Mouse (Mus musculus) G1E (cell line): Measurements from ENCODE around the gene Hoxc11. TPM values are rescaled to one million over a fixed set of nuclear protein-coding genes. Genes with fewer than 3 reads are reported as not detected.

Experiments used
- ATAC-seq: 2 replicates; pipeline ENCODE4 v1.8.0; 2016; ENCODE audit warnings: mild to moderate bottlenecking; ENCODE audit not compliant: insufficient number of reproducible peaks, poor library complexity, low FRiP score, severe bottlenecking; ENCODE audit errors: extremely low read depth
- DNase-seq: peaks from one replicate; pipeline ENCODE4 v3.0.0; 2012; ENCODE audit warnings: low spot score
- H3K27me3 ChIP-seq: 2 replicates; pipeline ENCODE4 v1.6.1; 2012; ENCODE audit warnings: mild to moderate bottlenecking, low read length, inconsistent platforms; ENCODE audit not compliant: insufficient read depth
- H3K36me3 ChIP-seq: replicated peaks from 2 replicates; pipeline ENCODE3; 2012; ENCODE audit warnings: mild to moderate bottlenecking, inconsistent platforms
- H3K4me1 ChIP-seq: 2 replicates; pipeline ENCODE4 v1.6.1; 2012; ENCODE audit warnings: low read depth, low read length, inconsistent platforms, mixed read lengths; ENCODE audit not compliant: insufficient read depth
- H3K4me3 ChIP-seq: 2 replicates; pipeline ENCODE4 v1.5.1; 2012; ENCODE audit warnings: low read depth, mild to moderate bottlenecking, inconsistent platforms, low read length, moderate library complexity, mixed read lengths
- H3K9me3 ChIP-seq: replicated peaks from 2 replicates; pipeline ENCODE4 v1.6.1; 2012; ENCODE audit warnings: inconsistent platforms
- CTCF ChIP-seq: IDR thresholded peaks from 2 replicates; pipeline ENCODE4 v1.5.1; 2012; ENCODE audit warnings: low read depth, low read length, inconsistent platforms, mixed read lengths
- GATA1 ChIP-seq: IDR thresholded peaks from 2 replicates; pipeline ENCODE4 v1.6.1; 2012; ENCODE audit warnings: borderline replicate concordance, low read length, inconsistent platforms, mixed read lengths
- GATA2 ChIP-seq: IDR thresholded peaks from 2 replicates; pipeline ENCODE4 v1.6.1; 2012; ENCODE audit warnings: low read depth, low read length, inconsistent platforms, borderline replicate concordance
- POLR2AphosphoS5 ChIP-seq: IDR thresholded peaks from 2 replicates; pipeline ENCODE4 v1.6.1; 2012; ENCODE audit warnings: low read depth, low read length, inconsistent platforms; ENCODE audit not compliant: insufficient replicate concordance
- TAL1 ChIP-seq: conservative IDR thresholded peaks from 2 replicates; pipeline ENCODE4 v1.6.1; 2012; ENCODE audit warnings: low read depth, low read length, inconsistent platforms, mixed read lengths
- polyA plus RNA-seq: library from polyadenylated mRNA; stranded (reverse); fragments of >175 nt; gene quantifications from 2 replicates; pipeline ENCODE4 v1.2.3, GENCODE M21; 2012
- total RNA-seq, 2 experiments: library from RNA; stranded (forward) in 1 of 2; stranded (reverse) in 1 of 2; fragments of 200-1000 nt in 1 of 2; fragments of >200 nt in 1 of 2; fragmentation: Nextera tagmentation in 1 of 2; gene quantifications; 2 replicates each; pipeline ENCODE4 v1.2.3; 2014 to 2017

Hoxc11 gene
- total and polyA plus RNA-seq, 3 experiments, result 0.22 TPM; not detected in 2

- DNase-seq (peak; percentile 48), ATAC-seq (no peak)
- Histone ChIP-seq H3K4me1 (peaks cover 73% of the 10 kb centered on the region), H3K36me3 (peaks cover 6% of the 10 kb centered on the region), H3K4me3 (peak overlapping the region; percentile 44; the same call in 1 of the 2 replicates), H3K27me3 (peaks cover 44% of the 10 kb centered on the region), H3K9me3 (no peaks in the 10 kb centered on the region)
- peak; percentile 67 for TF ChIP-seq CTCF
- no peak for TF ChIP-seq POLR2AphosphoS5
These were observed 33.1 kb downstream of the Hoxc11 start for GRCm38 (mm10) chr15:102987124-102987833.

DNA sequence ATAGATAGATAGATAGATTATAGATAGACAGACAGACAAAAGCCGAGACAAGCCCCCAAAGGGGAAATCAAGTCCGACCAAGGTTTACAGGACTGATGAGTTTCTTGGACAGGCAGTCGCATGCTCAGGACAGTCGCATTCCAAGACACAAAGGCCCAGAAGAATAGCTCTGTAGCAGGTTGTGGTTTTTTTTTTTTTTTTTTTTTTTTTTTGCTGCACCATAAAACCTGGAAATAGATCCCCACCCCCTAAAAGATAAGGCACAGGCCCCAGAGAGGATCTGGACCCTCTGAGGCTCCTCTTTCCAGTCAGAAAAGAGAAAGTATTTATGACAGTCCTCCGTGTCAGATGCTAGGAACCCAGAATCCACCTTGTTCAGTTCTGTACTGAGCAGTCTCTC is 33.9 kb downstream of the Hoxc11 start:
- H3K36me3 ChIP-seq, result peaks cover 6% of the 10 kb centered on the region
- no peak for TF ChIP-seq GATA1
- no peaks in the 10 kb centered on the region for H3K9me3 ChIP-seq
- ATAC-seq (no peak), DNase-seq (no peak)
- H3K4me1 ChIP-seq, result peaks cover 75% of the 10 kb centered on the region
- H3K4me3 ChIP-seq, result no peak overlapping the region
- H3K27me3 ChIP-seq, result peaks cover 37% of the 10 kb centered on the region

DNA sequence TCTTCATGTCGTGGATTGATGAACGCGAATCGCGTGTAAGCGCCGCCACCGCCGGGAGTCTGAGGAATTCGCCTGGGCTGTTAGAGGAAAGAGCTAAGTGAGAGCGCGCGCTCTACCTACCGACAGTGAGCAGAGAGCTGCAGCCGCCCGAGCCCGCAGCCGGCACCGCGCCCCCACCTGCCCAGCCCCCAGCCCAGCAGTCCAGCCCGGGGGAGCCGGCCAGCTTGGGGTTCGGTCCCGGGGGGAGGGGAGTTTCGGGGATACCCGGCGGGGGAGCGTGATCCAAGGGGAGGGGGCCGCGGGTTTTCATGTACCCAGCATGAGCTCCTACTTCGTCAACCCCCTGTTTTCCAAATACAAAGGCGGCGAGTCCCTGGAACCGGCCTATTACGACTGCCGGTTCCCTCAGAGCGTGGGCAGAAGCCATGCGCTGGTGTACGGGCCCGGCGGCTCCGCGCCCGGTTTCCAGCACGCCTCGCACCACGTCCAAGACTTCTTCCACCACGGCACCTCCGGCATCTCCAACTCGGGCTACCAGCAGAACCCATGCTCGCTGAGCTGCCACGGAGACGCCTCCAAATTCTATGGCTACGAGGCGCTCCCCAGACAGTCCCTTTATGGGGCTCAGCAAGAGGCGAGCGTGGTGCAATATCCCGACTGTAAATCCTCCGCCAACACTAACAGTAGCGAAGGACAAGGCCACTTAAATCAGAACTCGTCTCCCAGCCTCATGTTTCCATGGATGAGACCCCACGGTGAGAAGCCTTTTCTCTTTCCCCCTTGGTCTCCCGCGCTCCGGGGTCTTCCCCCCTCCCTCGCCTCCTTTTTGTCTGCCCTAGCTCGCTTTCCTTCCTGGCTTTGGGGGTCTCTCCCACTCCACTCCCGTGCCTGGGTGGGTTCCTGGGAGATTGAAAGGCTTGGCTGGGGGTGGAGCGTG is 36.5 kb downstream of the Hoxc11 start, which contains the start of gene Hoxc8:
Hoxc8 (plus strand) TSS at position 147 of the 937 bp plus-strand sequence.
- no peaks in the 10 kb centered on the region for H3K9me3 ChIP-seq
- DNase-seq (no peak), ATAC-seq (no peak)
- no peaks in the 10 kb centered on the region for H3K36me3 ChIP-seq
- H3K4me3 ChIP-seq, result peak within 1 kb of the TSS; percentile 73
- TF ChIP-seq TAL1 (no peak), POLR2AphosphoS5 (no peak), GATA1 (no peak), CTCF (no peak), GATA2 (no peak)
- H3K27me3 ChIP-seq, result peaks cover 20% of the 10 kb centered on the region
- H3K4me1 ChIP-seq, result peaks cover 81% of the 10 kb centered on the region

GRCm38 (mm10) chr15:102991782-102992181 is 37.6 kb downstream of the Hoxc11 start:
- no peak for DNase-seq
- no peak; the same call in 1 of the 2 replicates for ATAC-seq

GRCm38 (mm10) chr15:102992206-102992605 is 38.0 kb downstream of the Hoxc11 start:
- H3K4me1 ChIP-seq, result peaks cover 84% of the 10 kb centered on the region
- H3K4me3 ChIP-seq, result peak overlapping the region; percentile 73; the same call in 1 of the 2 replicates
- no peaks in the 10 kb centered on the region for H3K36me3 ChIP-seq
- no peak for DNase-seq
- H3K9me3 ChIP-seq, result no peaks in the 10 kb centered on the region
- peaks cover 10% of the 10 kb centered on the region for H3K27me3 ChIP-seq
- no peak for ATAC-seq
- no peak for TF ChIP-seq POLR2AphosphoS5
- TF ChIP-seq GATA1, result no peak
- no peak for TF ChIP-seq GATA2
- TF ChIP-seq TAL1, result no peak
- TF ChIP-seq CTCF, result no peak

More at GRCm38 (mm10) chr15:102991782-102992181, 37.6 kb downstream of the Hoxc11 start:
- Histone ChIP-seq H3K4me1 (peaks cover 85% of the 10 kb centered on the region), H3K9me3 (no peaks in the 10 kb centered on the region), H3K4me3 (peak overlapping the region; percentile 73; the same call in 1 of the 2 replicates), H3K36me3 (no peaks in the 10 kb centered on the region), H3K27me3 (peaks cover 14% of the 10 kb centered on the region)
- TF ChIP-seq GATA1, result no peak
- no peak for TF ChIP-seq GATA2
- no peak for TF ChIP-seq POLR2AphosphoS5
- TF ChIP-seq CTCF, result no peak
- TF ChIP-seq TAL1, result no peak

DNA sequence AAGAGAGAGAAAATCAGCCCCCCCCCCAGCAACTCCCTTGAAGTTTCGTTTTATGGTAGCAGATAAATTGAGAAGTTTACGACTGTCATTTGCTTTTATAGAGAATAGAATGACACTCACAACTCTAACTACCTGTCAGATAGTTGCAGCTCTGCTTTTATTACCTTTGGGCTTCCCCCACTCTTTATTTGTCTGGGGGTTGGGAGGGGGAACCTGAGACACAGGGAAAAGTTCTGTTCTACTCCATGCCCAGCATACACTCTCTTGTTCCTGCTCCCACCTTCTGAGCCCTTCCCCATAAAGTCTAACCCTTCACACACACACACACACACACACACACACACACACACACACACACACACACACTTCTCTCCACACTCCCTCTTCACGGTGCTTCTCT is 38.6 kb downstream of the Hoxc11 start:
- Histone ChIP-seq H3K4me3 (no peak overlapping the region; the same call in 1 of the 2 replicates), H3K36me3 (no peaks in the 10 kb centered on the region), H3K4me1 (peaks cover 85% of the 10 kb centered on the region), H3K27me3 (peaks cover 10% of the 10 kb centered on the region), H3K9me3 (no peaks in the 10 kb centered on the region)
- DNase-seq (no peak), ATAC-seq (no peak)
- TF ChIP-seq CTCF, result no peak
- no peak for TF ChIP-seq GATA2
- no peak for TF ChIP-seq GATA1
- no peak for TF ChIP-seq TAL1
- no peak for TF ChIP-seq POLR2AphosphoS5
